Mouse (Mus musculus): ENCODE results near the gene Rbfox3. TPM values are rescaled to one million over a fixed set of nuclear protein-coding genes. Genes with fewer than 3 reads are reported as not detected.

Gene Rbfox3
- total and polyA plus RNA-seq, 2 experiments from 2014 or later, result 52.6 to 76.8 TPM

DNA sequence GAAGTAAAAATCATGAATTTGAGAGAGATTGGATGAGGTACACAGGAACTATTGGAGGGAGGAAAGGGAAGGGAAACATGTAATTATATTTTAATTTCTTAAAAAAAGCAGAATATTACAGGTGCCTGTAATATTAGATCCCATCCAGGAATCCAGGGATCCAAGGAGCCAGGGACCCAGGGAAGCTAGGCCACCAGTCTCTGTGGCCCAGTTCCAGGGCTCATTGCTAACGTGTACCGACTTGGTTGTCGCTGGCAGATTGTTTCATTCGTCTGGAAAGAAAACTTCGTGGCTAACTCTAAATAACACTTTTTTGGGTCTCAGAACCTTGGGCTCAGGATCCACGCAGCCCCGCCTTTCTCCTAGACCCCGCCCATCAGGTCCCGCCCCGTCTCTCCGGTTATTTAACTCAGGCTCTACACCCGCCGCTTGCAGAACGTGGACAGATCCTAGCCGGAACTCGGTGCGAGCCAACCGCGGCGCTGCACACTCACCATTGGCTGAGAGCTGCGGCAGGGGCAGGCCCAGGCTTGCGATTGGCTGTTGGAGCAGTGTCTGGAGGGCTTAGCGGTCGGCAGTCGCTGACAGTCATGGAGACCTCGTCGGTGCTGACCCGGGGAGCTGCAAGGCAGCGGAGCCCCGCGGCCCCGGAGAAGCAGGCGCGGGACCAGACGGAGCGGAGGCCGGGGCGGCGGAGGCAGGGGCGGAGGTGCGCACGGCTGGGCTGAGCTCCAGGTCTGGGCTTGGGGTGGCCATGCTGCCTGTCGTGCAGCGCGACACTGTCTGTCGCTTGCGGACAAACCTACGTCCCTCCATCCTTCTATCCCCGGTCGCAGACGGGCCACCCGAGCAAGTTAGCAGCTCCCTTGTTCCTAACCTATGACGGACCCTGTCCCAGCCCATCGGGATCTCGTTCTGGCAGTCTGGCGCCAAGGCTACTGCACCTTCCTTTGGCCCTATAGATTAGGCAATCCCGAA, 434.7 kb downstream of the Rbfox3 start, which contains the start of gene Engase:
TSS of gene Engase (plus strand) at position 434 of the 978 bp plus-strand sequence.
- peak within 1 kb of the TSS; percentile 69 for H3K9ac ChIP-seq (replicated peaks; ENCODE audit: low read length)
- ATAC-seq (peak; percentile 99), DNase-seq (ENCODE audit: low spot score) (peak; percentile 96)
- no peaks in the 10 kb centered on the region for H3K36me3 ChIP-seq (ENCODE audit: insufficient read depth, low read length)
- H3K27me3 ChIP-seq (ENCODE audit: insufficient read depth, low read length), result no peaks in the 10 kb centered on the region
- TF ChIP-seq CTCF (IDR thresholded peaks at IDR 0.05; ENCODE audit: low read depth), result no peak
- peak within 1 kb of the TSS; percentile 94 for H3K4me2 ChIP-seq (ENCODE audit: low read depth, low read length)
- peak within 1 kb of the TSS; percentile 76 for H3K4me3 ChIP-seq (ENCODE audit: low read length)
- peak within 1 kb of the TSS; percentile 76 for H3K27ac ChIP-seq
- no peaks in the 10 kb centered on the region for H3K9me3 ChIP-seq (ENCODE audit: low read length)
- 0 out of 2 replicates have a peak, but pooled peaks cover 7% of the 10 kb centered on the region for H3K4me1 ChIP-seq (ENCODE audit: insufficient read depth, low read length)
- WGBS, result under 1% methylated on average over 56 of the region's 57 CpGs

DNA sequence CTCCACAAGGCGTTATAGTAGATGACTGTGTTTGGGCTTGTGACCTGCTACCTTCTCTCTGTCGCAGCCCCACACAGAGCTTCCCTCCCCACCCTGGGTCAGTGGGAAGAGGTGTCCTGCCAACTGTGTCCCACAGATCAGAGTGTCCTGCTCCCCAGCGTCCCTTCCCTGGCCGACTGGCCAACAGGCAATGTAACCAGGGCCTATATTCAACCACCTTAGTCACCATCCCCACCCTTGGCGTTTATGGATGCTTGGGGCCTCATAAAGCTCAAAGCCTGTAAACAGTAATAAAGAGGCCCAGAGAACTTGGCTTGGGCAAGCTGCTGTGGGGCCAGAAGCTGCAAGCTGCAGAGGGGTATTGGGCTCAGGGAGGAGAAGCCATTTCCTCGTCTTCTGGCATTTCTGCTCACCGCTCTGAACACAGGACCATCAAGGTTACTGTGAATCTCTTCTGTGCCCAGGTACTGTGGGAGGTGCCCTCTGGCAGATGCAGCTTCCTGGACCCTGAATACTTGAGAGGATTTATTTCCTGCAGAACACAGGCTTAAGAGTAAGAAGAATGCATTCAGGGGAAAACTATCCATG, 435.8 kb downstream of the Rbfox3 start:
- ATAC-seq, result no peak

DNA sequence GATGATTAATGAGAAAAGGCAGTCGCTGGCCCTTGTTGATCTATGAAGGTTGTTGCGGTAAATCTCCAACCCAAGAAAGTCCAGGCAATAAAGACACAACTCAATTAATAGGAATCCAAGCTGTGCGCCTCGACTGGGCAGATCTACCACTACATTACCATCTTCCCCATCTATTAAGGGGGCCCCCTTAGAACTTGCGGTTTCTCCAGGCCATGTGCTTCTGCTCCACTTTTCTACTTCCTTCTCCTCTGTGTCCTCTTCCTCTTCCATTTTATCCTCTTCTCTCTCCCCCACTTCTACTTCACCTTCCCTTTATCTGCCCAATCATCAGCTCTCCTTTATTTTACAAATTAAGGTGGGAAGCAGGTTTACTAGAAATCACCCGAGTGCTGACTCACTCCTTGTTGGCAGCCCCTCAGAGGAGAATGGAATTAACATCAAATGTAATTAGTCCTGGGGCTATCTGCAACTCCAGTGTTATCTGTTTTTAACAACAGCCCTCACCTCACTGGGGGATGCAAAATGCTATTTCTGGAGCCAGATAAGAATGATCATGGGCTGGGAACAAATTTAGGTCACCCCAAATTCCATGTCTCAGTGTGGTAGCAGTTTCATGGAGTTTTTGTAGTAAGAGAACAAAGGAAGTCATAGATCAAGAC, 437.4 kb downstream of the Rbfox3 start:
- H3K36me3 ChIP-seq (ENCODE audit: insufficient read depth, low read length), result no peaks in the 10 kb centered on the region
- 81% methylated on average over 6 of the region's 6 CpGs for WGBS
- TF ChIP-seq CTCF (IDR thresholded peaks at IDR 0.05; ENCODE audit: low read depth), result no peak
- DNase-seq (ENCODE audit: low spot score) (no peak), ATAC-seq (no peak)
- H3K9ac ChIP-seq (replicated peaks; ENCODE audit: low read length), result no peak overlapping the region
- H3K4me1 ChIP-seq (ENCODE audit: insufficient read depth, low read length), result 0 out of 2 replicates have a peak, but pooled peaks cover 7% of the 10 kb centered on the region
- no peak overlapping the region for H3K4me2 ChIP-seq (ENCODE audit: low read depth, low read length)
- H3K27ac ChIP-seq, result no peak overlapping the region
- no peak overlapping the region for H3K4me3 ChIP-seq (ENCODE audit: low read length)
- H3K27me3 ChIP-seq (ENCODE audit: insufficient read depth, low read length), result no peaks in the 10 kb centered on the region
- no peaks in the 10 kb centered on the region for H3K9me3 ChIP-seq (ENCODE audit: low read length)

More for the DNA sequence above, 435.8 kb downstream of the Rbfox3 start:
- Histone ChIP-seq H3K4me1 (ENCODE audit: insufficient read depth, low read length) (0 out of 2 replicates have a peak, but pooled peaks cover 7% of the 10 kb centered on the region), H3K9ac (replicated peaks; ENCODE audit: low read length) (no peak overlapping the region), H3K4me3 (ENCODE audit: low read length) (no peak overlapping the region), H3K27ac (no peak overlapping the region), H3K27me3 (ENCODE audit: insufficient read depth, low read length) (no peaks in the 10 kb centered on the region), H3K9me3 (ENCODE audit: low read length) (no peaks in the 10 kb centered on the region), H3K4me2 (ENCODE audit: low read depth, low read length) (no peak overlapping the region), H3K36me3 (ENCODE audit: insufficient read depth, low read length) (no peaks in the 10 kb centered on the region)
- 94% methylated on average over 7 of the region's 7 CpGs for WGBS
- TF ChIP-seq CTCF (IDR thresholded peaks at IDR 0.05; ENCODE audit: low read depth), result no peak
- DNase-seq (ENCODE audit: low spot score), result no peak

DNA sequence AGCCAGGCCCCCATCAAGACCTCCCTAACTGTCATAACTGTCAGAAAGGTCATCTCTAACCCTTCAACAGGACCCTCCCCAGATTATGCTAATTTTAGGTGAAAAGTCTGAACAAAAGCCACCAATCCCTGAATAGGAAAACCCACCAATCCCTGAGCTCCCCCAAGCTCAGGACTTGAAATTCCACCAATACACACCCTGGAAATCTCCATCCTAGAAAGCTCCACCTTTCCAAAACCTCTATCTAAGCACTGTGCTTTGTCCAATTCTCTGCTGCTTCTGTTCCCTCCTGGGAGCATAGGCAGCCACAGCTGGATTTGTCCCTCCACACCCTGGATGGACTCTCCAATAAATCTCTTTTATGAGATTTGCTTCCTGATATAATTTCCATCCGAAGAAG, 438.2 kb downstream of the Rbfox3 start:
- H3K27me3 ChIP-seq (ENCODE audit: insufficient read depth, low read length), result no peaks in the 10 kb centered on the region
- H3K27ac ChIP-seq, result no peak overlapping the region
- WGBS, result 93% methylated on average over 1 of the region's 1 CpGs
- ATAC-seq, result no peak
- DNase-seq (ENCODE audit: low spot score), result no peak
- H3K4me2 ChIP-seq (ENCODE audit: low read depth, low read length), result no peak overlapping the region
- no peak overlapping the region for H3K4me3 ChIP-seq (ENCODE audit: low read length)
- no peaks in the 10 kb centered on the region for H3K36me3 ChIP-seq (ENCODE audit: insufficient read depth, low read length)
- 0 out of 2 replicates have a peak, but pooled peaks cover 7% of the 10 kb centered on the region for H3K4me1 ChIP-seq (ENCODE audit: insufficient read depth, low read length)
- no peak overlapping the region for H3K9ac ChIP-seq (replicated peaks; ENCODE audit: low read length)
- no peaks in the 10 kb centered on the region for H3K9me3 ChIP-seq (ENCODE audit: low read length)
- TF ChIP-seq CTCF (IDR thresholded peaks at IDR 0.05; ENCODE audit: low read depth), result no peak

DNA sequence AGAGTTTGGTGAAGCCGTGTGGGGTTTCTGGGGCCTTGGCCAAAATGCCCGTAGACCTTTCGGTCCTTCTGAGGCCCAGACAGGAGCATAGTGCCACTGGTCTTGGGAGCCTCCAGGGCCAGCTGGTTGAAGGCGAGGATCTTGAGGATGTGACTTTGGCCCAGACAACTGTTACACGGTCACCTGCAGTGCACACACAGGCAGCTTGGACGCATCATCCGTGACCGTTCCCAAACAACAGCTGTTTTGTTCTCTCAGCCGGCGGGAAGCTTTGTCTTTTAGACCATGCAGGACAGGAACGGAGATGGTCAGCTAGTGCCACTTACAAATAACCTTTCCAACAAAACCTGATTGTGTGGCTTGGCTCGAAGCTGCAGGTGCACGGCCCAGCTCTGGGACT, 439.7 kb downstream of the Rbfox3 start:
- Histone ChIP-seq H3K9me3 (ENCODE audit: low read length) (no peaks in the 10 kb centered on the region), H3K27ac (no peak overlapping the region), H3K4me3 (ENCODE audit: low read length) (no peak overlapping the region), H3K27me3 (ENCODE audit: insufficient read depth, low read length) (no peaks in the 10 kb centered on the region), H3K36me3 (ENCODE audit: insufficient read depth, low read length) (no peaks in the 10 kb centered on the region), H3K4me1 (ENCODE audit: insufficient read depth, low read length) (no peaks in the 10 kb centered on the region), H3K4me2 (ENCODE audit: low read depth, low read length) (no peak overlapping the region), H3K9ac (replicated peaks; ENCODE audit: low read length) (no peak overlapping the region)
- TF ChIP-seq CTCF (IDR thresholded peaks at IDR 0.05; ENCODE audit: low read depth), result no peak
- ATAC-seq (no peak), DNase-seq (ENCODE audit: low spot score) (no peak)
- WGBS, result 40% methylated on average over 13 of the region's 13 CpGs

DNA sequence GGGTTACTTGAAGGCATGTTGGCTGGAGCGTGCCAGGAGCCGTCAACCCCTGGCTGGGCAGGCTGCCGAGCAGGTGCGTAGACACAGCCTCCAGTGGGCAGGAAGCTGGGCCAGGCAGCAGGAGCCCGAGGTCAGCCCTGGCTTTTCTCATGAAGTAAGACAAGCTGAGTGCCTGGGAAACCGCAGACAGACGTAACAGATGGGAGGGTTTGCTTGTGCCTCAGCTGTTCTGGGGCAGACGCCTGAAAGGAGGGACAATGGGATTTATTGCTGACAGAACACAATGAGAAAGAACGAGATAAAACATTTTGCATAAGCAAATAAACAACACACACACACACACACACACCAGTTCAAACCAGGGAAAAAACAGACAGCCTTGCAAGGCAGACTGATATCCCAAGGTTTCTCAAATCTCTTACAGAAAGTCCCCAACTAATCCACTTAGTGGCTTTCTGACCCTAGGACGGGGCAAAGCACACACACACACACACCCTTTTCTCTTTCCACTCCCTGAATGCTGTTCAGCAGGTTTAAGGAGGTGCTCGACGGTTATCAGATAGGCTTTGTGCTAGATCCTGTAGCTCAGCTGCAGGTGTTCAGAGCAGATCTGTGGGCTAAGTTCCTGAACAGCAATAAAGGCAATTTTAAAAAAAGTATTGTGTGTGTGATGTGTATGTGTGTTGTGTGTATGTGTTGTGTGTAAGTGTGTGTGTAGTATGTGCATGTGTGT, 441.0 kb downstream of the Rbfox3 start:
- Histone ChIP-seq H3K4me3 (ENCODE audit: low read length) (no peak overlapping the region), H3K9ac (replicated peaks; ENCODE audit: low read length) (no peak overlapping the region), H3K36me3 (ENCODE audit: insufficient read depth, low read length) (no peaks in the 10 kb centered on the region), H3K4me2 (ENCODE audit: low read depth, low read length) (no peak overlapping the region), H3K4me1 (ENCODE audit: insufficient read depth, low read length) (no peaks in the 10 kb centered on the region), H3K27ac (0 out of 2 replicates have a peak overlapping the region, but pooled peaks have one; percentile 16), H3K9me3 (ENCODE audit: low read length) (no peaks in the 10 kb centered on the region), H3K27me3 (ENCODE audit: insufficient read depth, low read length) (no peaks in the 10 kb centered on the region)
- ATAC-seq (no peak), DNase-seq (ENCODE audit: low spot score) (peak; percentile 53)
- TF ChIP-seq CTCF (IDR thresholded peaks at IDR 0.05; ENCODE audit: low read depth), result no peak
- WGBS, result 18% methylated on average over 12 of the region's 12 CpGs

All from hindbrain, postnatal 0 days (tissue).